In genomic region chr1:187366806-187367205, GRCm38 (mm10) we compare ENCODE assay signal across 12 mouse cellular contexts.
DNase-seq lines count a peak whose midpoint lies in the region; ATAC-seq lines count a peak whose summit lies in the region.
"Had no signal": no experiment of that assay in that cellular context is flagged by ENCODE, and none has a peak within 500 bp of the region (broad histone marks: within the 10 kb centered on the region; RNA-seq: fewer than 3 reads in every experiment).

No protein-coding gene starts in this region.

- no peak for ATAC-seq in kidney, embryonic 16.5 days (ENCODE audit: low FRiP score, low TSS enrichment)

- no peak overlapping the region for H3K4me3 ChIP-seq in kidney, embryonic 16.5 days (ENCODE audit: low read length)
- H3K4me3 ChIP-seq: hindbrain, embryonic 13.5 days; left cerebral cortex, adult 2 months; lung, embryonic 15.5 days had no signal

- H3K9ac ChIP-seq in kidney, embryonic 16.5 days (replicated peaks; ENCODE audit: low read length) = no peak overlapping the region
- H3K9ac ChIP-seq: hindbrain, embryonic 13.5 days; lung, embryonic 15.5 days had no signal

- H3K36me3 ChIP-seq in kidney, embryonic 16.5 days (ENCODE audit: insufficient read depth, low read length) = no peaks in the 10 kb centered on the region
- H3K36me3 ChIP-seq: hindbrain, embryonic 13.5 days; lung, embryonic 15.5 days had no signal

- no peak overlapping the region for H3K4me2 ChIP-seq in kidney, embryonic 16.5 days (replicated peaks; ENCODE audit: low read depth, low read length)
- H3K4me2 ChIP-seq: hindbrain, embryonic 13.5 days; lung, embryonic 15.5 days had no signal

- no peak overlapping the region for H3K27ac ChIP-seq in kidney, embryonic 16.5 days (ENCODE audit: low read length)
- H3K27ac ChIP-seq: hindbrain, embryonic 13.5 days; left cerebral cortex, adult 2 months; lung, embryonic 15.5 days had no signal

- intact Hi-C loops in left cerebral cortex, postnatal 25 days (cut with DNase I) = no loop called here

- DNase-seq in kidney, adult 11 months = peak; percentile 22
- peak; percentile 21 to 23 for DNase-seq in B cell, adult 2 months
- DNase-seq in R1 (ENCODE audit: low read depth, low spot score) = peak; percentile 57
- peak; percentile 23 to 59 for DNase-seq in kidney, postnatal 25 days
- no peak for DNase-seq in spleen, adult 12 weeks (ENCODE audit: low spot score)
- DNase-seq in yolk sac, embryonic 10.5 days (ENCODE audit: low spot score) = no peak
- no peak for DNase-seq in left cerebral cortex, postnatal 25 days (ENCODE audit: low spot score in 2 of 2)
- DNase-seq: right cerebral cortex, adult 18-20 months had no signal

- no peaks in the 10 kb centered on the region for H3K4me1 ChIP-seq in kidney, embryonic 16.5 days (ENCODE audit: insufficient read depth, low read length)
- H3K4me1 ChIP-seq: hindbrain, embryonic 13.5 days; lung, embryonic 15.5 days had no signal

- H3K27me3 ChIP-seq in kidney, embryonic 16.5 days (ENCODE audit: insufficient read depth, low read length) = no peaks in the 10 kb centered on the region
- H3K27me3 ChIP-seq: hindbrain, embryonic 13.5 days; lung, embryonic 15.5 days had no signal

- H3K9me3 ChIP-seq in kidney, embryonic 16.5 days (ENCODE audit: low read length) = no peaks in the 10 kb centered on the region
- H3K9me3 ChIP-seq: hindbrain, embryonic 13.5 days; lung, embryonic 15.5 days had no signal

- WGBS in kidney, embryonic 16.5 days = 53% methylated on average over 2 of the region's 2 CpGs

Comparison
In these comparisons a context has a peak if more than half of its experiments do, and no peak if none do; other contexts are left out.
1. DNase-seq: peak in kidney, adult 11 months (single experiment), B cell, adult 2 months (2 of 2), R1 (single experiment) and kidney, postnatal 25 days (2 of 2); none in spleen, adult 12 weeks (single experiment), yolk sac, embryonic 10.5 days (single experiment) and left cerebral cortex, postnatal 25 days (0 of 2).